Mouse (Mus musculus): ENCODE measurements around the gene Ebf1. TPM values are rescaled to one million over a fixed set of nuclear protein-coding genes. Genes with fewer than 3 reads are reported as not detected.

The Ebf1 gene
- polyA plus RNA-seq, 1 experiment from 2014 or later, result 7.9 TPM

DNA sequence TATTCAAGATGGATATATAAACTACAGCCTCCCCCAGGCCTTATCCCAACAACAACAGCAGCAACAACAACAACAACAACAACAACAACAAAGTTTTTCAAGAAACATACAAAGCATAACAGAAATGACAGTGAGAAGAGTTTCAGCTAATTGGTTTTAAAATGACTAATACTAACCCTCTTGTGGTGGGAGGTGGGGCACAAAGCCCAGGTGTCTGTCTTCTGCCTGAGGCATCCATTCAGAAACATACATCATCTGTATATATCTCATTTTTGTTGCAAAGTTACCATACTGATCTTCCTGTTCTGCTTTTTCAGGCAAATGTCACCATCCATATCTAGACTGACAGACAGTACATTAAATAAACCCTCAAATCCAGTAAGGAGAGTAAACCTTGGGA is 282.4 kb downstream of the Ebf1 start:
- Histone ChIP-seq H3K9me3 (ENCODE audit: control insufficient read depth, low read length) (no peaks in the 10 kb centered on the region), H3K36me3 (ENCODE audit: control insufficient read depth, insufficient read depth, low read length) (no peaks in the 10 kb centered on the region), H3K4me1 (ENCODE audit: control insufficient read depth, insufficient read depth, low read length) (no peaks in the 10 kb centered on the region), H3K4me3 (ENCODE audit: low read length) (no peak overlapping the region), H3K9ac (ENCODE audit: low read depth, low read length) (no peak overlapping the region), H3K4me2 (ENCODE audit: low read depth, low read length) (no peak overlapping the region), H3K27ac (ENCODE audit: low read length) (no peak overlapping the region), H3K27me3 (replicated peaks; ENCODE audit: control insufficient read depth, insufficient read depth, low read length) (no peaks in the 10 kb centered on the region)
- ATAC-seq, result no peak

GRCm38 (mm10) chr11:44899965-44900364 is 282.8 kb downstream of the Ebf1 start:
- Histone ChIP-seq H3K9ac (ENCODE audit: low read depth, low read length) (no peak overlapping the region), H3K4me3 (ENCODE audit: low read length) (no peak overlapping the region)
- WGBS, result 77% methylated on average over 7 of the region's 7 CpGs

DNA sequence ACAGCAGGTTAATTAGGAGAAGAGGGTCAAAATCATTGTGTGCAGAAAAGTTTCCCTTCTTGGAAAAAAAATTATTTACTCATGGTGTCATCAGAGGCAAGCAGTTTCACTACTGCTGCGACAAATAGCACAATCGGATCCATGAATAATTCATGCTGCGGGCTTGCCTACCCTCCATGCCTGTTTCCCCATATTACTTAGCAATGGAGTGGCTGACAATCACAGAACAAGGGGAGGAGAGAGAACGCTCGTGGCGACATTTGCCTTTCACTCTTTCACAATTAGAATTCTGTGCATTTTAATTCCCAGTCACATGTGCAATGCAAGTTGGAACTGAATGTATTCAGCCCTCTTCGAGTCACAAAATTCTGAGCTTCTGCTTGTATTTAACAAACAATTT is 283.4 kb downstream of the Ebf1 start:
- Histone ChIP-seq H3K4me2 (ENCODE audit: low read depth, low read length) (no peak overlapping the region), H3K27ac (ENCODE audit: low read length) (no peak overlapping the region), H3K9me3 (ENCODE audit: control insufficient read depth, low read length) (no peaks in the 10 kb centered on the region), H3K4me1 (ENCODE audit: control insufficient read depth, insufficient read depth, low read length) (no peaks in the 10 kb centered on the region), H3K9ac (ENCODE audit: low read depth, low read length) (no peak overlapping the region), H3K27me3 (replicated peaks; ENCODE audit: control insufficient read depth, insufficient read depth, low read length) (no peaks in the 10 kb centered on the region), H3K4me3 (ENCODE audit: low read length) (no peak overlapping the region), H3K36me3 (ENCODE audit: control insufficient read depth, insufficient read depth, low read length) (no peaks in the 10 kb centered on the region)
- ATAC-seq, result no peak
- 77% methylated on average over 7 of the region's 7 CpGs for WGBS

More at GRCm38 (mm10) chr11:44899965-44900364, 282.8 kb downstream of the Ebf1 start:
- H3K4me2 ChIP-seq (ENCODE audit: low read depth, low read length), result no peak overlapping the region
- no peak for ATAC-seq
- no peaks in the 10 kb centered on the region for H3K36me3 ChIP-seq (ENCODE audit: control insufficient read depth, insufficient read depth, low read length)
- no peak overlapping the region for H3K27ac ChIP-seq (ENCODE audit: low read length)
- H3K27me3 ChIP-seq (replicated peaks; ENCODE audit: control insufficient read depth, insufficient read depth, low read length), result no peaks in the 10 kb centered on the region
- no peaks in the 10 kb centered on the region for H3K4me1 ChIP-seq (ENCODE audit: control insufficient read depth, insufficient read depth, low read length)
- H3K9me3 ChIP-seq (ENCODE audit: control insufficient read depth, low read length), result no peaks in the 10 kb centered on the region

- H3K9me3 ChIP-seq (ENCODE audit: control insufficient read depth, low read length), result no peaks in the 10 kb centered on the region
- no peak overlapping the region for H3K4me3 ChIP-seq (ENCODE audit: low read length)
- H3K9ac ChIP-seq (ENCODE audit: low read depth, low read length), result no peak overlapping the region
- no peak overlapping the region for H3K27ac ChIP-seq (ENCODE audit: low read length)
- no peak for ATAC-seq
- no peaks in the 10 kb centered on the region for H3K4me1 ChIP-seq (ENCODE audit: control insufficient read depth, insufficient read depth, low read length)
- H3K27me3 ChIP-seq (replicated peaks; ENCODE audit: control insufficient read depth, insufficient read depth, low read length), result no peaks in the 10 kb centered on the region
- 60% methylated on average over 2 of the region's 2 CpGs for WGBS
- H3K36me3 ChIP-seq (ENCODE audit: control insufficient read depth, insufficient read depth, low read length), result no peaks in the 10 kb centered on the region
- no peak overlapping the region for H3K4me2 ChIP-seq (ENCODE audit: low read depth, low read length)
Measured at GRCm38 (mm10) chr11:44901715-44902114, 284.6 kb downstream of the Ebf1 start.

DNA sequence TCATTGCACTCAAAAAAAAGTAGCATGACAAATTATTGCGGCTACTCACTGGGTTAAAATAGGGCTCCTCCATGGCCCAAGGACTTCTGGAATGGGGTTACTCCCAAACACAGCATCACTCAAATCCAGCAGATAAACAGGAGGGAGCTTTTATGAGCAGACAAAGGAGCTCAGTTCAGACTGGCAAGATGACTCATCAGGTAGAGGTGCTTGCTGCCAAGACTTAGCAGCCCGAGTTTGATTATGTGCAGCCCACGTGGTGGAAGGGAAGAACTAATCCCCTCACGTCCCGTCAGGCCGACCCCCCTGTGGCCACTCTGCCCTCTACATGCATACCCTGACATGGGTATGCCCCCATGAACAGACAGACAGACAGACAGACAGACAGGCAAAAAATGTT is 285.0 kb downstream of the Ebf1 start:
- H3K4me2 ChIP-seq (ENCODE audit: low read depth, low read length), result no peak overlapping the region
- ATAC-seq, result peak; percentile 26; the same call in 1 of the 2 replicates
- H3K27me3 ChIP-seq (replicated peaks; ENCODE audit: control insufficient read depth, insufficient read depth, low read length), result no peaks in the 10 kb centered on the region
- H3K4me3 ChIP-seq (ENCODE audit: low read length), result no peak overlapping the region
- no peaks in the 10 kb centered on the region for H3K9me3 ChIP-seq (ENCODE audit: control insufficient read depth, low read length)
- H3K36me3 ChIP-seq (ENCODE audit: control insufficient read depth, insufficient read depth, low read length), result no peaks in the 10 kb centered on the region
- no peak overlapping the region for H3K27ac ChIP-seq (ENCODE audit: low read length)
- WGBS, result 48% methylated on average over 6 of the region's 6 CpGs
- no peaks in the 10 kb centered on the region for H3K4me1 ChIP-seq (ENCODE audit: control insufficient read depth, insufficient read depth, low read length)
- H3K9ac ChIP-seq (ENCODE audit: low read depth, low read length), result no peak overlapping the region

GRCm38 (mm10) chr11:44904121-44904520 is 287.0 kb downstream of the Ebf1 start:
- WGBS, result 50% methylated on average over 9 of the region's 9 CpGs
- H3K36me3 ChIP-seq (ENCODE audit: control insufficient read depth, insufficient read depth, low read length), result no peaks in the 10 kb centered on the region
- H3K27me3 ChIP-seq (replicated peaks; ENCODE audit: control insufficient read depth, insufficient read depth, low read length), result no peaks in the 10 kb centered on the region
- no peak overlapping the region for H3K4me3 ChIP-seq (ENCODE audit: low read length)
- no peaks in the 10 kb centered on the region for H3K4me1 ChIP-seq (ENCODE audit: control insufficient read depth, insufficient read depth, low read length)
- no peak overlapping the region for H3K9ac ChIP-seq (ENCODE audit: low read depth, low read length)
- no peak overlapping the region for H3K4me2 ChIP-seq (ENCODE audit: low read depth, low read length)
- no peak overlapping the region for H3K27ac ChIP-seq (ENCODE audit: low read length)
- ATAC-seq, result peak; percentile 74
- H3K9me3 ChIP-seq (ENCODE audit: control insufficient read depth, low read length), result no peaks in the 10 kb centered on the region

GRCm38 (mm10) chr11:44906456-44906855 is 289.3 kb downstream of the Ebf1 start:
- no peaks in the 10 kb centered on the region for H3K4me1 ChIP-seq (ENCODE audit: control insufficient read depth, insufficient read depth, low read length)
- H3K27ac ChIP-seq (ENCODE audit: low read length), result no peak overlapping the region
- no peak overlapping the region for H3K9ac ChIP-seq (ENCODE audit: low read depth, low read length)
- H3K36me3 ChIP-seq (ENCODE audit: control insufficient read depth, insufficient read depth, low read length), result no peaks in the 10 kb centered on the region
- WGBS, result 52% methylated on average over 5 of the region's 5 CpGs
- H3K9me3 ChIP-seq (ENCODE audit: control insufficient read depth, low read length), result no peaks in the 10 kb centered on the region
- H3K4me3 ChIP-seq (ENCODE audit: low read length), result no peak overlapping the region
- H3K4me2 ChIP-seq (ENCODE audit: low read depth, low read length), result no peak overlapping the region
- H3K27me3 ChIP-seq (replicated peaks; ENCODE audit: control insufficient read depth, insufficient read depth, low read length), result no peaks in the 10 kb centered on the region
- ATAC-seq, result no peak

DNA sequence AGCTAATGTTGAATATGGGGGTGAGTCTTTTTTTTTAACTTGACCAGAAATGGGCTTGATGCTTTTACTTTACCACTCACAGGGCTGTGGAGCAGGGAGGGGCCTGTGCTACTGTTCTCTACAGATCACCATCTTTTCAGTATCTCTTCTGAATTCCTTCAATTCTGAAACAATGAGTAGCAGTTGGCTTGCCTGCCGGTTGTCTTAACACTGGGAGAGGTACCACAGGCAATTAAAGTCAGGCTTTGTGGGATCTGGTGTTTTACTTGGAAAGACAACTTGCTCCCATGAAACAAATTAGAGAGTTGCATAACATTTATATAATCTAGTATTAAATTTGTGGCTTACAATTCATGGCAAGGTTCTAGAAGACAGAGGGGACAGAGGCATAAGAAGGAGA is 294.6 kb downstream of the Ebf1 start:
- Histone ChIP-seq H3K4me1 (ENCODE audit: control insufficient read depth, insufficient read depth, low read length) (no peaks in the 10 kb centered on the region), H3K4me2 (ENCODE audit: low read depth, low read length) (no peak overlapping the region), H3K4me3 (ENCODE audit: low read length) (no peak overlapping the region), H3K9me3 (ENCODE audit: control insufficient read depth, low read length) (no peaks in the 10 kb centered on the region), H3K36me3 (ENCODE audit: control insufficient read depth, insufficient read depth, low read length) (no peaks in the 10 kb centered on the region), H3K27ac (ENCODE audit: low read length) (no peak overlapping the region), H3K9ac (ENCODE audit: low read depth, low read length) (no peak overlapping the region), H3K27me3 (replicated peaks; ENCODE audit: control insufficient read depth, insufficient read depth, low read length) (no peaks in the 10 kb centered on the region)
- ATAC-seq, result no peak
- WGBS, result 34% methylated on average over 1 of the region's 1 CpGs

GRCm38 (mm10) chr11:44913806-44914205 is 296.7 kb downstream of the Ebf1 start:
- Histone ChIP-seq H3K9ac (ENCODE audit: low read depth, low read length) (no peak overlapping the region), H3K4me3 (ENCODE audit: low read length) (no peak overlapping the region), H3K36me3 (ENCODE audit: control insufficient read depth, insufficient read depth, low read length) (no peaks in the 10 kb centered on the region), H3K4me2 (ENCODE audit: low read depth, low read length) (no peak overlapping the region), H3K4me1 (ENCODE audit: control insufficient read depth, insufficient read depth, low read length) (no peaks in the 10 kb centered on the region), H3K27ac (ENCODE audit: low read length) (no peak overlapping the region), H3K27me3 (replicated peaks; ENCODE audit: control insufficient read depth, insufficient read depth, low read length) (no peaks in the 10 kb centered on the region), H3K9me3 (ENCODE audit: control insufficient read depth, low read length) (no peaks in the 10 kb centered on the region)
- 60% methylated on average over 5 of the region's 5 CpGs for WGBS
- no peak for ATAC-seq

GRCm38 (mm10) chr11:44917059-44917458 is 299.9 kb downstream of the Ebf1 start:
- ATAC-seq, result no peak

More at GRCm38 (mm10) chr11:44917059-44917458, 299.9 kb downstream of the Ebf1 start:
- WGBS, result 66% methylated on average over 8 of the region's 8 CpGs
- Histone ChIP-seq H3K9ac (ENCODE audit: low read depth, low read length) (no peak overlapping the region), H3K4me1 (ENCODE audit: control insufficient read depth, insufficient read depth, low read length) (no peaks in the 10 kb centered on the region), H3K4me3 (ENCODE audit: low read length) (no peak overlapping the region), H3K36me3 (ENCODE audit: control insufficient read depth, insufficient read depth, low read length) (no peaks in the 10 kb centered on the region), H3K9me3 (ENCODE audit: control insufficient read depth, low read length) (no peaks in the 10 kb centered on the region), H3K27ac (ENCODE audit: low read length) (no peak overlapping the region), H3K4me2 (ENCODE audit: low read depth, low read length) (no peak overlapping the region), H3K27me3 (replicated peaks; ENCODE audit: control insufficient read depth, insufficient read depth, low read length) (no peaks in the 10 kb centered on the region)
